Mouse (Mus musculus) embryonic facial prominence, embryonic 13.5 days (tissue): ENCODE measurements at regions not wholly inside any gene's neighbourhood (a gene's known extent, or its start where the extent isn't known, plus 50 kb on each side); places are given as distances from the start of the nearest gene placed in this dataset.

ENCODE experiments used
- ATAC-seq: fragments of 200-750 bp; cut with Nextera tagmentation; 2 replicates; pipeline ENCODE4 v1.8.0; 2017; ENCODE audit warnings: low read depth; ENCODE audit not compliant: insufficient number of reproducible peaks, insufficient read depth, low FRiP score, low TSS enrichment
- H3K27ac ChIP-seq: fragments of 300-500 bp; sonication (generic); 2 replicates; pipeline ENCODE4 v1.5.1; 2015; ENCODE audit warnings: moderate library complexity, mild to moderate bottlenecking, inconsistent platforms
- H3K27me3 ChIP-seq: fragments of 300-500 bp; sonication (generic); 2 replicates; pipeline ENCODE4 v1.6.1; 2015; ENCODE audit warnings: mild to moderate bottlenecking, inconsistent platforms
- H3K36me3 ChIP-seq: fragments of 300-500 bp; sonication (generic); 2 replicates; pipeline ENCODE4 v1.6.1; 2015; ENCODE audit warnings: mild to moderate bottlenecking, inconsistent platforms
- H3K4me1 ChIP-seq: fragments of 300-500 bp; sonication (generic); 2 replicates; pipeline ENCODE4 v1.6.1; 2015; ENCODE audit warnings: inconsistent platforms
- H3K4me2 ChIP-seq: fragments of 300-500 bp; sonication (generic); 2 replicates; pipeline ENCODE4 v1.6.1; 2015; ENCODE audit warnings: moderate library complexity, mild to moderate bottlenecking, inconsistent platforms
- H3K4me3 ChIP-seq: fragments of 300-500 bp; sonication (generic); 2 replicates; pipeline ENCODE4 v1.5.1; 2015; ENCODE audit warnings: mild to moderate bottlenecking, inconsistent platforms
- H3K9ac ChIP-seq: fragments of 300-500 bp; sonication (generic); 2 replicates; pipeline ENCODE4 v1.6.1; 2015; ENCODE audit warnings: mild to moderate bottlenecking, inconsistent platforms
- H3K9me3 ChIP-seq: fragments of 300-500 bp; sonication (generic); 2 replicates; pipeline ENCODE4 v1.6.1; 2016; ENCODE audit warnings: inconsistent platforms
- WGBS: fragments of 180-500 bp; shearing (Covaris S2); methylation state at CpG from one replicate; pipeline ENCODE4 v1.1.7; 2015; ENCODE audit warnings: mixed read lengths; 5-methylcytosine and 5-hydroxymethylcytosine counted together

DNA sequence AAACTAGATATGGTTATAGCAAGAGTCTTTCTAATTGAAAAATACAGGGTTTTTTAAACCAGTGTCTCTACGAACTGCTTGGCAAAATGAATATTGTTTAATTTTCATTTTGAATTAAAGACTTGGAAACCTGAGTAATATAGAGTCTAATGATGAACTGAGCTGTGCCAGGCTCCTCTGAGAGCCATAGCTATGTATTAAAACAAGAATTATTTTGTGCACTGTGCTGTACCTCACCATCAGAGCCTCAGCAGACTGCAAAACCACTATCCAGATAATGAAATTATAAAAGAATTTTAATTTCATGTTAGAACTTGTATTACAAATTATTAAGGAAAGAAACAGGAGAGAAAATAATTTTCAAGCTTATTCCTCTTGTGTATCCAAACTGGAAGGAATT is 408.8 kb upstream of the Map3k7 start:
- no peaks in the 10 kb centered on the region for H3K36me3 ChIP-seq
- H3K4me2 ChIP-seq, result no peak overlapping the region
- no peak for ATAC-seq
- WGBS, result 58% methylated on average over 1 of the region's 1 CpGs
- no peaks in the 10 kb centered on the region for H3K27me3 ChIP-seq
- H3K4me3 ChIP-seq, result no peak overlapping the region
- no peak overlapping the region for H3K27ac ChIP-seq
- H3K4me1 ChIP-seq, result no peaks in the 10 kb centered on the region
- H3K9me3 ChIP-seq, result no peaks in the 10 kb centered on the region
- H3K9ac ChIP-seq, result no peak overlapping the region

- Histone ChIP-seq H3K9me3 (no peaks in the 10 kb centered on the region), H3K27ac (no peak overlapping the region), H3K9ac (no peak overlapping the region), H3K27me3 (no peaks in the 10 kb centered on the region), H3K4me3 (no peak overlapping the region), H3K4me1 (no peaks in the 10 kb centered on the region), H3K4me2 (no peak overlapping the region), H3K36me3 (no peaks in the 10 kb centered on the region)
- no peak for ATAC-seq
- WGBS, result 69% methylated on average over 7 of the region's 7 CpGs
Observed at GRCm38 (mm10) chr4:31557261-31557660, 406.6 kb upstream of the Map3k7 start.

GRCm38 (mm10) chr4:31560305-31560704 is 403.6 kb upstream of the Map3k7 start:
- Histone ChIP-seq H3K27ac (no peak overlapping the region), H3K9ac (no peak overlapping the region), H3K9me3 (no peaks in the 10 kb centered on the region), H3K4me1 (no peaks in the 10 kb centered on the region), H3K27me3 (no peaks in the 10 kb centered on the region), H3K36me3 (no peaks in the 10 kb centered on the region), H3K4me2 (no peak overlapping the region), H3K4me3 (no peak overlapping the region)
- WGBS, result 80% methylated on average over 4 of the region's 4 CpGs
- ATAC-seq, result no peak

- Histone ChIP-seq H3K9ac (no peak overlapping the region), H3K4me1 (no peaks in the 10 kb centered on the region), H3K27ac (no peak overlapping the region), H3K9me3 (no peaks in the 10 kb centered on the region), H3K4me3 (no peak overlapping the region), H3K36me3 (no peaks in the 10 kb centered on the region), H3K27me3 (no peaks in the 10 kb centered on the region), H3K4me2 (no peak overlapping the region)
- no peak for ATAC-seq
- 88% methylated on average over 10 of the region's 10 CpGs for WGBS
Observed at GRCm38 (mm10) chr4:31561183-31561582, 402.7 kb upstream of the Map3k7 start.

DNA sequence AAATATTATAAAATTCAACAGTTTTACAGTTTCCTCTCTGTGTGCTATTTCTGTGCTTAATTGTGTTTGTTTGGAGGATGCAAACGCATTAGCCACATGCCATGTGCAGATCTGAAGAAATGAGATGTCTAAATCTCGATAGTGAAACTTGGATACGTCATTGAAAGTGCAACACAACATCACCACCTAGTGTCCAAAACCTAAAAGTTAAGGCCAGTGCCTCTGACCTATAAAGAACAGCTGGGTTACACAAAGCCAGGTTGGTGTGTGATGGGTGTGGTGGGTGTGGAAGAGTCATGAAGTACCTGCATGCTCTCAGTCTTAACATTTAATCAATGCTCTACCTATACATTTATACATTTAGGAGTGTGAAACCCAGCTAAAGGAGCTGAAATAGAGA is 402.1 kb upstream of the Map3k7 start:
- ATAC-seq, result no peak

DNA sequence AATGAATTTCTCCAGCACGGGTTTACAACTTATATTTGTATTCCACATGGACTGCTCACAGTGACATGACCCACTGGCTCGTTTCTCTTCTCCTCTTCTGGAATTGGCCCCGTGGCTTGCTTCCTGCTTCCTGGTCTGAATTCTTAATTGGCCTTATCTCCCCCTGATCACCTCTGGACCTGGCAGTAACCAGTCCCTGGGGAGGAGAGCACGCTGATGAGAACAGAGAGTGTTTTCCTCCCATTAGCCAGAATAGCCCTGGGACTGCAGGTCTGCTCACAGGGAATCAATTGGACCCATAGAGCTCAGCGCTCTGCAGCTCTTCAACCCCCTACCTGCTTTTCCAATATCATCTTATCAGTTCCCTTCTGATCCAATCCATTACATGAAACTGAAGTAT is 397.7 kb upstream of the Map3k7 start:
- H3K9ac ChIP-seq, result no peak overlapping the region
- no peaks in the 10 kb centered on the region for H3K4me1 ChIP-seq
- no peaks in the 10 kb centered on the region for H3K36me3 ChIP-seq
- H3K4me2 ChIP-seq, result no peak overlapping the region
- no peaks in the 10 kb centered on the region for H3K27me3 ChIP-seq
- no peaks in the 10 kb centered on the region for H3K9me3 ChIP-seq
- H3K27ac ChIP-seq, result no peak overlapping the region
- no peak overlapping the region for H3K4me3 ChIP-seq
- ATAC-seq, result no peak
- 36% methylated on average over 5 of the region's 5 CpGs for WGBS

More for the DNA sequence above, 402.1 kb upstream of the Map3k7 start:
- Histone ChIP-seq H3K36me3 (no peaks in the 10 kb centered on the region), H3K9me3 (no peaks in the 10 kb centered on the region), H3K27ac (no peak overlapping the region), H3K4me1 (no peaks in the 10 kb centered on the region), H3K9ac (no peak overlapping the region), H3K4me2 (no peak overlapping the region), H3K4me3 (no peak overlapping the region), H3K27me3 (no peaks in the 10 kb centered on the region)
- WGBS, result 23% methylated on average over 3 of the region's 3 CpGs

DNA sequence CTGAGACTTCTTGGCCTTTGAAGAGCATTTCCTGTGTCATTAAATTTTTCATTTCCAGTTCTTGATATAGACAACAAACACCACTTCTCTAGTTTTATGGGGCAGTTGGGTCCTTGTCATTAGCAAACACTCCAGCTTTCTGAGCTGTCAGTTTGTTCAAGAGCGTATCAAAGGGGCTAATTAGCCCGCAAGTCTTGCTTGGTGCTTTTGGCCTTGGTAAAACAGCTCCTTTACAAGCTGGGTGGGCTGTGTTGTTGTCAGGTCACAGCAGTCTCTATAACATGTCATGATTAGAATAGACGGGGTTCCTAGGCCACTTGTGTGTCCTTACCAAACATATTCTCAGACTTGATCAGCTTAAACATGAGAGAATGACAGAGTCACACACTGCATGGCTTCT is 397.1 kb upstream of the Map3k7 start:
- Histone ChIP-seq H3K4me1 (no peaks in the 10 kb centered on the region), H3K4me3 (no peak overlapping the region), H3K36me3 (no peaks in the 10 kb centered on the region), H3K9me3 (no peaks in the 10 kb centered on the region), H3K9ac (no peak overlapping the region), H3K4me2 (no peak overlapping the region), H3K27me3 (no peaks in the 10 kb centered on the region), H3K27ac (no peak overlapping the region)
- 60% methylated on average over 3 of the region's 3 CpGs for WGBS
- ATAC-seq, result no peak

DNA sequence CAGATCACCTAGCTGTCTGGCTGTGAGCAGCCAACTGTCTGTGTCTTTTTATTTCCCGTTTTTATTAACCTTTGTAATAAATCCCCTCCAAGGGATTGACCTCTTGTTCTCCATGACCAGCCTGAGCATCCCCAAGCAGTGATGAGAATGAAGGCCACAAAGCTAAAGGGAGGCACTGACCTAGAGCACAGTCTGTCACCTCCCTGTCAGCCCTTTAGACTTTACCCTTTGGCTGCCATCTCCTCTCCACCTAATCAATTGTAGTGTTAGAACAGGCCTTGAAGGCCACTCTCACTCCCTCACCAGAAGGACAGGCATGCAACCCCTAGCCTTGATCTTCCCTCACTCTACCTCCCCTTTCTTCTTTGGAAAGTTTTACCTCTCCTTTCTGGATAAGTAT is 394.2 kb upstream of the Map3k7 start:
- no peak for ATAC-seq
- H3K4me2 ChIP-seq, result no peak overlapping the region
- H3K4me1 ChIP-seq, result no peaks in the 10 kb centered on the region
- no peak overlapping the region for H3K4me3 ChIP-seq
- H3K9ac ChIP-seq, result no peak overlapping the region
- no peaks in the 10 kb centered on the region for H3K36me3 ChIP-seq
- H3K9me3 ChIP-seq, result no peaks in the 10 kb centered on the region
- H3K27me3 ChIP-seq, result no peaks in the 10 kb centered on the region
- no peak overlapping the region for H3K27ac ChIP-seq
- WGBS, result 82% methylated on average over 1 of the region's 1 CpGs

- ATAC-seq, result no peak
- Histone ChIP-seq H3K4me2 (no peak overlapping the region), H3K36me3 (no peaks in the 10 kb centered on the region), H3K27ac (no peak overlapping the region), H3K27me3 (no peaks in the 10 kb centered on the region), H3K4me3 (no peak overlapping the region), H3K4me1 (no peaks in the 10 kb centered on the region), H3K9ac (no peak overlapping the region), H3K9me3 (no peaks in the 10 kb centered on the region)
- WGBS, result 69% methylated on average over 4 of the region's 4 CpGs
Observed at GRCm38 (mm10) chr4:31576982-31577579, 386.8 kb upstream of the Map3k7 start.

DNA sequence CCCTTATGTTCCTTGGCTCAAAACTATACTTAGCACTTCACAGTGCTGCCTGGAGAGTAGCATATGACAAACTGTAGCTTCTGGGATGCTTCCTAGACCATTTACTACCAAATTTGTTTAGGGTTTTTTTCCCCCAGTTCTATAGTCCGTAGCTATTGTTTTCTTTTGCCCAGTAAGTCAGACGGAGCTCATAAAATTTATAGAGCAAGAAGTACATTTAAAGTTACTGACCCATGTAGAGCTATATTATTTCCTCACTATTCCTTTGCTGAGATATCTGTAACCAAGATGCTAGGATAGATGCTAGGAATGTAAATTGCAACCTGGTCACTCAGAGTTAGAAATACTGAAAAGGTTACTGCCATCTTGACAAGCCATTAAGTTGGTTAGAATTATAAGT is 380.4 kb upstream of the Map3k7 start:
- Histone ChIP-seq H3K9ac (no peak overlapping the region), H3K9me3 (no peaks in the 10 kb centered on the region), H3K4me2 (no peak overlapping the region), H3K27ac (no peak overlapping the region), H3K36me3 (no peaks in the 10 kb centered on the region), H3K27me3 (no peaks in the 10 kb centered on the region), H3K4me3 (no peak overlapping the region), H3K4me1 (no peaks in the 10 kb centered on the region)
- no peak for ATAC-seq
- WGBS, result 87% methylated on average over 2 of the region's 2 CpGs

DNA sequence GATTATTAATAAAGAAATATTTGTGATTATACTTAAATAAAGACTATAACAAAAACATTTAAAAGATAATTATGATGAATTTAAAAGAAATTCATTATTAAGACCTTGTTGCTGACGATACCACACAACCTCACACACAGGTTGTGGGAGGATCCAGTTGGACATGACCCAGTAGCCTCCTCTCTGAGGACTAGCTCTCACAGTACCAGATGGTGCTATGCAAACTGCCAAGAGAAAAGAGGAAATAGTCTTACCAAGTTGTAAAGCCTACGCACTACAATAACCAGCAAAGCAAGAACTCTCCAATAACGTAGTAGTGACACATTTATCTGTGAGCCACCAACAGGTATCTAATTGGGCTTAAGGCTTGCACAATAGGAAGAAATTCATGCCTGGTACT is 379.7 kb upstream of the Map3k7 start:
- no peak overlapping the region for H3K27ac ChIP-seq
- no peaks in the 10 kb centered on the region for H3K4me1 ChIP-seq
- no peaks in the 10 kb centered on the region for H3K36me3 ChIP-seq
- no peak overlapping the region for H3K9ac ChIP-seq
- H3K4me2 ChIP-seq, result no peak overlapping the region
- no peaks in the 10 kb centered on the region for H3K27me3 ChIP-seq
- WGBS, result 95% methylated on average over 3 of the region's 3 CpGs
- ATAC-seq, result no peak
- no peaks in the 10 kb centered on the region for H3K9me3 ChIP-seq
- no peak overlapping the region for H3K4me3 ChIP-seq

DNA sequence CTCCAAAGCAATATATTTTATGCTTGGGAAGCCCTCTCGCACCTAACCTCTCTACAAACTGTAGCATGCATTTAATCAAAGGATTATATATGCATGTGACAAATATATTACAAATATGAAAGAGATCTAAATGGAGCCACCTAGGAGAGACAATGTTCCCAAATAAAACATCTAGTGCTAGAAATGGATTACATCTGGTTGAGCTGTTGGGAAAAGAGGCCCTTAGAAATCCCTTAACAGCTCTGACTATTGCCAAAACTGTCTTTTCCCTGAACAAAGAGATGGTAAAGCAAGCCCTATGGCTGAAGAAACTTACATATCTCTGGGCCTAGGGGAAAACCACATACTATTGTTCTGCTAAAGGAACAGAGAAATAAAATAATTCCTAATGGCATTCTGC is 369.8 kb upstream of the Map3k7 start:
- Histone ChIP-seq H3K4me3 (no peak overlapping the region), H3K9ac (no peak overlapping the region), H3K9me3 (no peaks in the 10 kb centered on the region), H3K27ac (no peak overlapping the region), H3K27me3 (no peaks in the 10 kb centered on the region), H3K4me1 (no peaks in the 10 kb centered on the region), H3K4me2 (no peak overlapping the region), H3K36me3 (no peaks in the 10 kb centered on the region)
- 92% methylated on average over 1 of the region's 1 CpGs for WGBS
- no peak for ATAC-seq

DNA sequence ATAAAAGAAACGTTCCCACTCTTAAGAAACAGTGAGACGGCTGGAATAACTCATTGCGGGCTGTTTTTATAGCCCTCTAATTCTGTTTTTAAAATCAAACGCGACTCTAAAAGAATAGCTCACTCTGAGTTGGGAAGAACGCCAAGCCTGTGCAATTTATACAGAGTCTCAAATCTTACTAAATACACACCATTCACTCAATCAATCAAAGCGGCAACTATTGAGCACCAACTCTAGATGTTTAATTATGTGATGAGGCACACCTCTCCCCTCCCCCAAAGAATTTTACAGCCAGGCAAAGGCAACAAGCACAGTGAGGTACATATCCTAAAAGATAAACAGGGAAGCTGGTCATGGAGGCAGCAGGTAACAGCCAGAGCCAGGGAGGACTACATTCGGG is 362.4 kb upstream of the Map3k7 start:
- Histone ChIP-seq H3K27ac (no peak overlapping the region), H3K9me3 (no peaks in the 10 kb centered on the region), H3K4me3 (no peak overlapping the region), H3K4me2 (no peak overlapping the region), H3K4me1 (peaks cover 10% of the 10 kb centered on the region; the same call in 1 of the 2 replicates), H3K27me3 (no peaks in the 10 kb centered on the region), H3K9ac (no peak overlapping the region), H3K36me3 (no peaks in the 10 kb centered on the region)
- WGBS, result 62% methylated on average over 8 of the region's 8 CpGs
- no peak for ATAC-seq
